Mouse (Mus musculus): Measurements from ENCODE around the gene Zfp317. TPM values are rescaled to one million over a fixed set of nuclear protein-coding genes. Genes with fewer than 3 reads are reported as not detected.
"Not testable (repeated sequence)": the region's sequence is repeated elsewhere in the genome, so short reads cannot be mapped to it uniquely, and the experiment has no call there.

The Zfp317 gene
- polyA plus RNA-seq (2014; fragmentation: Nextera tagmentation; extraction: Ambion mirVana): 19.2 and 22.1 TPM in 2 replicates

GRCm38 (mm10) chr9:19621843-19622822 lies at the start of gene Zfp317:
TSS of gene Zfp317 (plus strand) at chr9:19622102.
- WGBS: 2% methylated on average over 35 of the region's 35 CpGs
- Histone ChIP-seq H3K9me3 (ENCODE audit: control insufficient read depth, low read length) (no peaks in the 10 kb centered on the region), H3K4me1 (ENCODE audit: control insufficient read depth, insufficient read depth, low read length) (no peaks in the 10 kb centered on the region), H3K9ac (ENCODE audit: low read depth, low read length) (peak within 1 kb of the TSS; percentile 75), H3K4me3 (ENCODE audit: low read depth, low read length) (peak within 1 kb of the TSS; percentile 65), H3K27me3 (replicated peaks; ENCODE audit: control insufficient read depth, insufficient read depth, low read length) (no peaks in the 10 kb centered on the region), H3K27ac (replicated peaks; ENCODE audit: low read depth, low read length) (peak within 1 kb of the TSS; percentile 87), H3K36me3 (ENCODE audit: control insufficient read depth, insufficient read depth, low read length) (peaks cover 13% of the 10 kb centered on the region; the same call in 1 of the 2 replicates), H3K4me2 (ENCODE audit: low read depth, low read length) (peak within 1 kb of the TSS; percentile 49)
- peak; percentile 100 for DNase-seq (ENCODE audit: low spot score)
- peak; percentile 98 for ATAC-seq (ENCODE audit: low read depth)

- no peaks in the 10 kb centered on the region for H3K4me1 ChIP-seq (ENCODE audit: control insufficient read depth, insufficient read depth, low read length)
- no peak within 1 kb of the TSS for H3K9ac ChIP-seq (ENCODE audit: low read depth, low read length)
- no peaks in the 10 kb centered on the region for H3K9me3 ChIP-seq (ENCODE audit: control insufficient read depth, low read length)
- H3K27me3 ChIP-seq (replicated peaks; ENCODE audit: control insufficient read depth, insufficient read depth, low read length): no peaks in the 10 kb centered on the region
- H3K4me3 ChIP-seq (ENCODE audit: low read depth, low read length): no peak within 1 kb of the TSS
- no peak within 1 kb of the TSS for H3K27ac ChIP-seq (replicated peaks; ENCODE audit: low read depth, low read length)
- no peaks in the 10 kb centered on the region for H3K36me3 ChIP-seq (ENCODE audit: control insufficient read depth, insufficient read depth, low read length)
- no peak for ATAC-seq (ENCODE audit: low read depth)
- H3K4me2 ChIP-seq (ENCODE audit: low read depth, low read length): no peak within 1 kb of the TSS
- DNase-seq (ENCODE audit: low spot score): no peak
Observed at GRCm38 (mm10) chr9:19582317-19582716, 39.6 kb upstream of the Zfp317 start, which contains the start of gene Olfr855. TSS of gene Olfr855 (plus strand) at chr9:19582617.

GRCm38 (mm10) chr9:19621297-19621696 lies 605 bp upstream of the Zfp317 start:
- Histone ChIP-seq H3K9me3 (ENCODE audit: control insufficient read depth, low read length) (no peaks in the 10 kb centered on the region), H3K36me3 (ENCODE audit: control insufficient read depth, insufficient read depth, low read length) (peaks cover 7% of the 10 kb centered on the region; the same call in 1 of the 2 replicates), H3K4me3 (ENCODE audit: low read depth, low read length) (no peak overlapping the region), H3K9ac (ENCODE audit: low read depth, low read length) (no peak overlapping the region), H3K4me1 (ENCODE audit: control insufficient read depth, insufficient read depth, low read length) (no peaks in the 10 kb centered on the region), H3K27me3 (replicated peaks; ENCODE audit: control insufficient read depth, insufficient read depth, low read length) (no peaks in the 10 kb centered on the region), H3K27ac (replicated peaks; ENCODE audit: low read depth, low read length) (no peak overlapping the region), H3K4me2 (ENCODE audit: low read depth, low read length) (no peak overlapping the region)
- DNase-seq (ENCODE audit: low spot score) (no peak), ATAC-seq (ENCODE audit: low read depth) (no peak)
- 93% methylated on average over 3 of the region's 3 CpGs for WGBS

- no peak overlapping the region for H3K4me2 ChIP-seq (ENCODE audit: low read depth, low read length)
- no peaks in the 10 kb centered on the region for H3K9me3 ChIP-seq (ENCODE audit: control insufficient read depth, low read length)
- DNase-seq (ENCODE audit: low spot score) (no peak), ATAC-seq (ENCODE audit: low read depth) (no peak)
- no peak overlapping the region for H3K27ac ChIP-seq (replicated peaks; ENCODE audit: low read depth, low read length)
- H3K4me1 ChIP-seq (ENCODE audit: control insufficient read depth, insufficient read depth, low read length): no peaks in the 10 kb centered on the region
- H3K4me3 ChIP-seq (ENCODE audit: low read depth, low read length): no peak overlapping the region
- no peaks in the 10 kb centered on the region for H3K27me3 ChIP-seq (replicated peaks; ENCODE audit: control insufficient read depth, insufficient read depth, low read length)
- no peak overlapping the region for H3K9ac ChIP-seq (ENCODE audit: low read depth, low read length)
- H3K36me3 ChIP-seq (ENCODE audit: control insufficient read depth, insufficient read depth, low read length): peaks cover 29% of the 10 kb centered on the region
Observed at GRCm38 (mm10) chr9:19629574-19629973, 7.7 kb downstream of the Zfp317 start.

GRCm38 (mm10) chr9:19645193-19645592 lies 23.3 kb downstream of the Zfp317 start:
- 88% methylated on average over 3 of the region's 3 CpGs for WGBS
- H3K9ac ChIP-seq (ENCODE audit: low read depth, low read length): no peak overlapping the region
- H3K36me3 ChIP-seq (ENCODE audit: control insufficient read depth, insufficient read depth, low read length): peaks cover 73% of the 10 kb centered on the region
- no peak overlapping the region for H3K4me2 ChIP-seq (ENCODE audit: low read depth, low read length)
- H3K4me1 ChIP-seq (ENCODE audit: control insufficient read depth, insufficient read depth, low read length): no peaks in the 10 kb centered on the region
- no peak overlapping the region for H3K4me3 ChIP-seq (ENCODE audit: low read depth, low read length)
- DNase-seq (ENCODE audit: low spot score): no peak
- ATAC-seq (ENCODE audit: low read depth): no peak
- H3K9me3 ChIP-seq (ENCODE audit: control insufficient read depth, low read length): no peaks in the 10 kb centered on the region
- no peak overlapping the region for H3K27ac ChIP-seq (replicated peaks; ENCODE audit: low read depth, low read length)
- no peaks in the 10 kb centered on the region for H3K27me3 ChIP-seq (replicated peaks; ENCODE audit: control insufficient read depth, insufficient read depth, low read length)

DNA sequence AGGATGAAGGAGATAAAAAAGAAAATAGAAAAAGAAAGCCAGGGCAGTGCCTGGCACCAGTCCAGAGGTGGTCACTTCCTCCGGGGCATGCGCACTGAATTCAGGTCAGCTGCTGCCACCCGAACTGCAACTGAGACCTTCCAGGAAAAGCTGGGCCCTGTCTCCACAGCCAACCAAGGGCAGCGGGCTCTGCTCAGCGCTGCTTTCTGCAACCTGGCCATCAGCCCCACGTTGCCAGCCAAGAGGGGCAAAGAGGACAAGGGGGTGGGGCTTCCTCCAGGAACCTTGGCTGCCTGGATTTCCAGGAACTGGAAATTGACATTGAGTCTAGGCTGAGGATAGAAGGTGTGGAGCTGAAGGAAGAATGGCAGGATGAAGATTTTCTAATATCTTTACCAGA lies 68.4 kb downstream of the Zfp317 start:
- ATAC-seq (ENCODE audit: low read depth) (no peak), DNase-seq (ENCODE audit: low spot score) (no peak)
- no peaks in the 10 kb centered on the region for H3K27me3 ChIP-seq (replicated peaks; ENCODE audit: control insufficient read depth, insufficient read depth, low read length)
- H3K36me3 ChIP-seq (ENCODE audit: control insufficient read depth, insufficient read depth, low read length): no peaks in the 10 kb centered on the region
- H3K4me1 ChIP-seq (ENCODE audit: control insufficient read depth, insufficient read depth, low read length): no peaks in the 10 kb centered on the region
- no peak overlapping the region for H3K9ac ChIP-seq (ENCODE audit: low read depth, low read length)
- H3K4me2 ChIP-seq (ENCODE audit: low read depth, low read length): no peak overlapping the region
- WGBS: 83% methylated on average over 6 of the region's 6 CpGs
- no peak overlapping the region for H3K4me3 ChIP-seq (ENCODE audit: low read depth, low read length)
- no peak overlapping the region for H3K27ac ChIP-seq (replicated peaks; ENCODE audit: low read depth, low read length)
- no peaks in the 10 kb centered on the region for H3K9me3 ChIP-seq (ENCODE audit: control insufficient read depth, low read length)

GRCm38 (mm10) chr9:19691426-19691825 lies 69.5 kb downstream of the Zfp317 start:
- WGBS: 78% methylated on average over 1 of the region's 1 CpGs
- H3K4me3 ChIP-seq (ENCODE audit: low read depth, low read length): no peak overlapping the region
- ATAC-seq (ENCODE audit: low read depth) (no peak), DNase-seq (ENCODE audit: low spot score) (no peak)
- H3K4me2 ChIP-seq (ENCODE audit: low read depth, low read length): no peak overlapping the region
- H3K27me3 ChIP-seq (replicated peaks; ENCODE audit: control insufficient read depth, insufficient read depth, low read length): no peaks in the 10 kb centered on the region
- H3K9ac ChIP-seq (ENCODE audit: low read depth, low read length): no peak overlapping the region
- no peak overlapping the region for H3K27ac ChIP-seq (replicated peaks; ENCODE audit: low read depth, low read length)
- no peaks in the 10 kb centered on the region for H3K36me3 ChIP-seq (ENCODE audit: control insufficient read depth, insufficient read depth, low read length)
- no peaks in the 10 kb centered on the region for H3K4me1 ChIP-seq (ENCODE audit: control insufficient read depth, insufficient read depth, low read length)
- H3K9me3 ChIP-seq (ENCODE audit: control insufficient read depth, low read length): no peaks in the 10 kb centered on the region

GRCm38 (mm10) chr9:19692430-19692829 lies 70.5 kb downstream of the Zfp317 start:
- Histone ChIP-seq H3K27ac (replicated peaks; ENCODE audit: low read depth, low read length) (no peak overlapping the region), H3K4me2 (ENCODE audit: low read depth, low read length) (no peak overlapping the region), H3K4me3 (ENCODE audit: low read depth, low read length) (no peak overlapping the region), H3K36me3 (ENCODE audit: control insufficient read depth, insufficient read depth, low read length) (no peaks in the 10 kb centered on the region), H3K9me3 (ENCODE audit: control insufficient read depth, low read length) (no peaks in the 10 kb centered on the region), H3K9ac (ENCODE audit: low read depth, low read length) (no peak overlapping the region), H3K27me3 (replicated peaks; ENCODE audit: control insufficient read depth, insufficient read depth, low read length) (no peaks in the 10 kb centered on the region), H3K4me1 (ENCODE audit: control insufficient read depth, insufficient read depth, low read length) (no peaks in the 10 kb centered on the region)
- ATAC-seq (ENCODE audit: low read depth) (no peak), DNase-seq (ENCODE audit: low spot score) (no peak)
- WGBS: 80% methylated on average over 2 of the region's 2 CpGs

GRCm38 (mm10) chr9:19694285-19694684 lies 72.4 kb downstream of the Zfp317 start:
- ATAC-seq (ENCODE audit: low read depth); DNase-seq (ENCODE audit: low spot score); H3K4me3 ChIP-seq (ENCODE audit: low read depth, low read length); H3K36me3 ChIP-seq (ENCODE audit: control insufficient read depth, insufficient read depth, low read length); H3K9me3 ChIP-seq (ENCODE audit: control insufficient read depth, low read length); H3K4me1 ChIP-seq (ENCODE audit: control insufficient read depth, insufficient read depth, low read length); H3K27me3 ChIP-seq (replicated peaks; ENCODE audit: control insufficient read depth, insufficient read depth, low read length); H3K4me2 ChIP-seq (ENCODE audit: low read depth, low read length); H3K27ac ChIP-seq (replicated peaks; ENCODE audit: low read depth, low read length); H3K9ac ChIP-seq (ENCODE audit: low read depth, low read length): not testable (repeated sequence)
- 34% methylated on average over 2 of the region's 2 CpGs for WGBS

All from embryonic facial prominence, embryonic 14.5 days (tissue).